Mouse (Mus musculus) testis, adult 2 months (tissue): ENCODE data around the gene Keap1.

ENCODE experiments used
- CTCF ChIP-seq: fragments of 200-500 bp; IDR thresholded peaks from 2 replicates; pipeline ENCODE4 v1.5.1; 2012; ENCODE audit warnings: low read depth, mild to moderate bottlenecking, inconsistent platforms, low read length, moderate library complexity; ENCODE audit not compliant: control insufficient read depth, insufficient read depth, insufficient replicate concordance
- POLR2A ChIP-seq: fragments of 200-500 bp; IDR thresholded peaks from 2 replicates; pipeline ENCODE4 v1.6.1; 2012; ENCODE audit warnings: low read depth, mild to moderate bottlenecking, inconsistent platforms, low read length, moderate library complexity; ENCODE audit not compliant: control insufficient read depth

DNA sequence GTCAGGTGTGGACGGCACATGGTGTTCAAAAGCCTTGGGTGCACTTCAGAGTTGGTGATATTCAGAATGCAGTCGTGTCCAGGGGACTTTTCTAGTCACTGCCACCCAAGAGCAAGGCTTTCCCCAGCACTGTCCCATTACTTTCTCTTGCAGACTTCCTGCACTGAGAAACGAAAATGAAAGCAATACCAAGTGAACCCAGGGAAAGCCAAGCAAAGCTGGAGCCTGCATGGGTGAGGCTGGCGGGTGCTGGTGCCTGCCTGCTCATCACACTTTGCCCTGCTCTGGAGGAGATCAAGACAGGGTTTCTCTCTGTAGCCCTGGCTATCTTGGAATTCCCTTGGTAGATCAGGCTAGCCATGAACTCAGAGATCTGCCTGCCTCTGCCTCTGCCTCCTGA, 3.8 kb downstream of the Keap1 start:
- no peak for TF ChIP-seq CTCF
- TF ChIP-seq POLR2A, result no peak
